Mouse (Mus musculus) heart, adult 2 months (tissue): ENCODE data around the gene Itpa. TPM values are rescaled to one million over a fixed set of nuclear protein-coding genes. Genes with fewer than 3 reads are reported as not detected.

Source experiments
- DNase-seq, 2 experiments: peaks; one replicate each; pipeline ENCODE4 v3.0.0; 2021
- H3K27ac ChIP-seq: fragments of 200-600 bp; 2 replicates; pipeline ENCODE4 v1.8.1; 2022
- H3K27me3 ChIP-seq: fragments of 200-500 bp; 2 replicates; pipeline ENCODE4 v1.6.1; 2012; ENCODE audit warnings: mild to moderate bottlenecking, low read length, inconsistent platforms, mixed read lengths; ENCODE audit not compliant: control insufficient read depth, insufficient read depth
- H3K36me3 ChIP-seq: fragments of 200-500 bp; 2 replicates; pipeline ENCODE4 v1.6.1; 2012; ENCODE audit warnings: low read length, inconsistent platforms; ENCODE audit not compliant: control insufficient read depth, insufficient read depth
- H3K4me1 ChIP-seq: fragments of 200-500 bp; 2 replicates; pipeline ENCODE4 v1.6.1; 2011; ENCODE audit warnings: low read length; ENCODE audit not compliant: control insufficient read depth, insufficient read depth
- H3K4me3 ChIP-seq: fragments of 200-600 bp; 2 replicates; pipeline ENCODE4 v1.8.1; 2022
- H3K79me2 ChIP-seq: fragments of 200-500 bp; replicated peaks from 2 replicates; pipeline ENCODE4 v1.6.1; 2012; ENCODE audit warnings: mild to moderate bottlenecking, inconsistent platforms, low read length, moderate library complexity, mixed read lengths; ENCODE audit not compliant: control insufficient read depth, insufficient read depth
- H3K9ac ChIP-seq: fragments of 200-500 bp; 2 replicates; pipeline ENCODE4 v1.6.1; 2012; ENCODE audit warnings: low read depth, mild to moderate bottlenecking, control low read depth, inconsistent platforms, low read length, mixed read lengths
- CTCF ChIP-seq: fragments of 200-600 bp; IDR thresholded peaks from 2 replicates; pipeline ENCODE4 v1.8.1; 2022; ENCODE audit warnings: antibody characterized with exemption, mild to moderate bottlenecking, moderate library complexity
- EP300 ChIP-seq: fragments of 200-500 bp; IDR thresholded peaks from 2 replicates; pipeline ENCODE4 v1.6.1; 2011; ENCODE audit warnings: low read depth, low read length, control low read depth; ENCODE audit not compliant: insufficient read depth
- POLR2A ChIP-seq: fragments of 200-500 bp; IDR thresholded peaks from 2 replicates; pipeline ENCODE4 v1.6.1; 2011; ENCODE audit warnings: mild to moderate bottlenecking, low read depth, low read length, control low read depth; ENCODE audit not compliant: insufficient read depth
- WGBS: fragments of 180-500 bp; shearing (Covaris S2); methylation state at CpG from one replicate; pipeline ENCODE4 v1.1.7; 2018; 5-methylcytosine and 5-hydroxymethylcytosine counted together
- intact Hi-C: fragments of 180-260 bp; cut with DNase I; formaldehyde crosslinking; loops from one replicate; pipeline ENCODE4 v1.15.1; 2025
- polyA plus RNA-seq: library from polyadenylated mRNA; depleted of rRNA; stranded (reverse); fragments of >200 nt; gene quantifications from 2 replicates; pipeline ENCODE4 v1.2.3, GENCODE M21; 2012
- total RNA-seq, 2 experiments: library from RNA; stranded (reverse); gene quantifications; 2 replicates each; pipeline ENCODE4 v1.2.3; 2021

The Itpa gene
- total and polyA plus RNA-seq, 3 experiments, result 14.9 to 24.0 (median 16.8) TPM

GRCm38 (mm10) chr2:130681531-130681930 lies 14.1 kb downstream of the Itpa start:
- H3K27me3 ChIP-seq, result no peaks in the 10 kb centered on the region
- WGBS, result 75% methylated on average over 3 of the region's 3 CpGs
- H3K79me2 ChIP-seq, result no peaks in the 10 kb centered on the region
- H3K4me3 ChIP-seq, result no peak overlapping the region
- no peaks in the 10 kb centered on the region for H3K36me3 ChIP-seq
- H3K9ac ChIP-seq, result no peak overlapping the region
- H3K27ac ChIP-seq, result no peak overlapping the region
- no peak for DNase-seq
- no peaks in the 10 kb centered on the region for H3K4me1 ChIP-seq
- intact Hi-C loops, result no loop called here
- TF ChIP-seq POLR2A (no peak), EP300 (no peak), CTCF (no peak)

DNA sequence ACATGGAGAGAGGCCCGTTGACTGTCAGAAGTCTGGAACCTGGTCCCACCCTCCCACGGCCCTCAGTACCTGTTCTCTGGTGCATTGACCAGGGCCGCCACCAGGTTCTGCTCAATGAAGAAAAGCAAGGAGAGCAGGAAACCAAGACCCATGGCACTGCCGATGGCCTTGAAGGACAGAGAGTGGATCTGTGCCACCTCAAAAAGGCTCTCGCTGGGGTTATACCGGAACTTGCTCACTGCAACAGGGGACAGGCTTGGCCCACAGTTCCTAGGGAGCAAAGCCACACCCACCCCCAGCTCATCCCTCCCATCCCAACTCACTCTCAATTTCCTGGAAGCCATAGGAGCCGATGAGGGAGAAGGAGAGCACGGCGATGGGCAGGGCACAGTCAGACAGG lies 18.0 kb downstream of the Itpa start:
- DNase-seq, result no peak
- intact Hi-C loops, result no loop called here
- 78% methylated on average over 9 of the region's 9 CpGs for WGBS
- Histone ChIP-seq H3K9ac (no peak overlapping the region), H3K79me2 (no peaks in the 10 kb centered on the region), H3K27ac (no peak overlapping the region), H3K27me3 (no peaks in the 10 kb centered on the region), H3K36me3 (no peaks in the 10 kb centered on the region), H3K4me3 (no peak overlapping the region), H3K4me1 (no peaks in the 10 kb centered on the region)
- TF ChIP-seq POLR2A, result no peak
- no peak for TF ChIP-seq EP300
- no peak for TF ChIP-seq CTCF

GRCm38 (mm10) chr2:130689011-130689410 lies 21.6 kb downstream of the Itpa start:
- 59% methylated on average over 2 of the region's 2 CpGs for WGBS
- intact Hi-C loops, result no loop called here

GRCm38 (mm10) chr2:130693563-130693962 lies 26.2 kb downstream of the Itpa start:
- intact Hi-C loops, result no loop called here
- TF ChIP-seq POLR2A (no peak), CTCF (no peak), EP300 (no peak)
- DNase-seq, result no peak
- Histone ChIP-seq H3K79me2 (no peaks in the 10 kb centered on the region), H3K9ac (no peak overlapping the region), H3K4me3 (no peak overlapping the region), H3K36me3 (no peaks in the 10 kb centered on the region), H3K27ac (no peak overlapping the region), H3K4me1 (no peaks in the 10 kb centered on the region), H3K27me3 (peaks cover 2% of the 10 kb centered on the region; the same call in 1 of the 2 replicates)
- 54% methylated on average over 3 of the region's 3 CpGs for WGBS

More at GRCm38 (mm10) chr2:130689011-130689410, 21.6 kb downstream of the Itpa start:
- Histone ChIP-seq H3K27me3 (no peaks in the 10 kb centered on the region), H3K27ac (no peak overlapping the region), H3K79me2 (no peaks in the 10 kb centered on the region), H3K9ac (no peak overlapping the region), H3K4me3 (no peak overlapping the region), H3K4me1 (no peaks in the 10 kb centered on the region), H3K36me3 (no peaks in the 10 kb centered on the region)
- TF ChIP-seq POLR2A (no peak), EP300 (no peak), CTCF (no peak)
- DNase-seq, result no peak

DNA sequence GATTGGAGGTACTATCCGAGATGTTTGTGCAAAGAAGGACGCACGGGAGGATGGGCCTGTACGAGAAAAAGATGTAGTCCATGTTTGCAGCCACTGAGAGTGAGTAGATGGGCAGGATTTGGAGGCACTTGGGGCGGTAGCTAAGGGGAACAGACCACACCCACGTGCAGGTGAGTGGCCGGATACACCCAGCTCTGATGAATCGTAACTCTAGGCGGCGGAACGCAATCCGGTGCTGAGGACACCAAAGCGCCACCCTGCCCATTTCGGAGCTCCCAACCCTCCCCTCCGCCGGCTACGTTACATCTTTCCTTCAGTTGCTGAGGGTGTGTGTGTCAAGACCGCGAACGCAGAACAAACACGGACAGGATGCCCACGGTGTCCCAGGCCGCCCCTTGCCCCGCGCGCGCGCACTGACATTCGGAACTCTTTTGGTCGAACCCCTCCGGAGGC lies 29.3 kb downstream of the Itpa start:
- peak overlapping the region; percentile 54 for H3K9ac ChIP-seq
- no peak for TF ChIP-seq EP300
- TF ChIP-seq CTCF, result no peak
- TF ChIP-seq POLR2A, result no peak
- intact Hi-C loops, result no loop called here

GRCm38 (mm10) chr2:130697153-130697810 lies 29.9 kb downstream of the Itpa start, which contains the start of gene Slc4a11:
Gene Slc4a11, minus strand, starts transcription at chr2:130697519.
- WGBS, result under 1% methylated on average over 65 of the region's 65 CpGs
- no peaks in the 10 kb centered on the region for H3K36me3 ChIP-seq
- TF ChIP-seq POLR2A (no peak), EP300 (no peak), CTCF (no peak)
- H3K27me3 ChIP-seq, result peaks cover 2% of the 10 kb centered on the region; the same call in 1 of the 2 replicates
- peak within 1 kb of the TSS; percentile 57 for H3K4me3 ChIP-seq
- no peak within 1 kb of the TSS for H3K27ac ChIP-seq
- intact Hi-C loops, result no loop called here
- peak within 1 kb of the TSS; percentile 54 for H3K9ac ChIP-seq
- no peaks in the 10 kb centered on the region for H3K4me1 ChIP-seq
- peak; percentile 66 to 69 for DNase-seq
- no peaks in the 10 kb centered on the region for H3K79me2 ChIP-seq

More for the DNA sequence above, 29.3 kb downstream of the Itpa start:
- Histone ChIP-seq H3K4me1 (no peaks in the 10 kb centered on the region), H3K4me3 (peak overlapping the region; percentile 57), H3K27me3 (peaks cover 2% of the 10 kb centered on the region; the same call in 1 of the 2 replicates), H3K27ac (no peak overlapping the region), H3K36me3 (no peaks in the 10 kb centered on the region), H3K79me2 (no peaks in the 10 kb centered on the region)
- DNase-seq, result no peak
- 3% methylated on average over 31 of the region's 31 CpGs for WGBS
